Mouse (Mus musculus) midbrain, embryonic 12.5 days (tissue): ENCODE measurements at regions not wholly inside any gene's neighbourhood (a gene's known extent, or its start where the extent isn't known, plus 50 kb on each side); places are given as distances from the start of the nearest gene placed in this dataset.

Experiments used
- ATAC-seq: fragments of 200-750 bp; cut with Nextera tagmentation; 2 replicates; pipeline ENCODE4 v1.8.0; 2017; ENCODE audit warnings: low read depth, moderate TSS enrichment, moderate library complexity; ENCODE audit not compliant: low FRiP score
- H3K27ac ChIP-seq: fragments of 300-500 bp; sonication (generic); replicated peaks from 2 replicates; pipeline ENCODE4 v1.5.1; 2016; ENCODE audit warnings: mild to moderate bottlenecking
- H3K27me3 ChIP-seq: fragments of 300-500 bp; sonication (generic); 2 replicates; pipeline ENCODE4 v1.6.1; 2016; ENCODE audit warnings: mild to moderate bottlenecking
- H3K36me3 ChIP-seq: fragments of 300-500 bp; sonication (generic); 2 replicates; pipeline ENCODE4 v1.6.1; 2016
- H3K4me1 ChIP-seq: fragments of 300-500 bp; sonication (generic); 2 replicates; pipeline ENCODE4 v1.6.1; 2016
- H3K4me2 ChIP-seq: fragments of 300-500 bp; sonication (generic); replicated peaks from 2 replicates; pipeline ENCODE4 v1.6.1; 2016; ENCODE audit warnings: mild to moderate bottlenecking, moderate library complexity
- H3K4me3 ChIP-seq: fragments of 300-500 bp; sonication (generic); 2 replicates; pipeline ENCODE4 v1.5.1; 2016; ENCODE audit warnings: mild to moderate bottlenecking
- H3K9ac ChIP-seq: fragments of 300-500 bp; sonication (generic); replicated peaks from 2 replicates; pipeline ENCODE4 v1.6.1; 2016; ENCODE audit warnings: mild to moderate bottlenecking, moderate library complexity
- H3K9me3 ChIP-seq: fragments of 300-500 bp; sonication (generic); 2 replicates; pipeline ENCODE4 v1.6.1; 2016; ENCODE audit warnings: mild to moderate bottlenecking
- WGBS: fragments of 180-500 bp; shearing (Covaris S2); methylation state at CpG from one replicate; pipeline ENCODE4 v1.1.7; 2016; 5-methylcytosine and 5-hydroxymethylcytosine counted together

GRCm38 (mm10) chr1:25921184-25921583, 91.7 kb upstream of the Adgrb3 start:
- no peak for ATAC-seq
- Histone ChIP-seq H3K36me3 (no peaks in the 10 kb centered on the region), H3K4me3 (no peak overlapping the region), H3K4me1 (no peaks in the 10 kb centered on the region), H3K9ac (no peak overlapping the region), H3K9me3 (no peaks in the 10 kb centered on the region), H3K4me2 (no peak overlapping the region), H3K27ac (no peak overlapping the region), H3K27me3 (no peaks in the 10 kb centered on the region)
- WGBS = 80% methylated on average over 2 of the region's 2 CpGs

GRCm38 (mm10) chr1:25894169-25894568, 64.7 kb upstream of the Adgrb3 start:
- no peak overlapping the region for H3K27ac ChIP-seq
- H3K27me3 ChIP-seq = no peaks in the 10 kb centered on the region
- H3K4me2 ChIP-seq = no peak overlapping the region
- H3K36me3 ChIP-seq = no peaks in the 10 kb centered on the region
- WGBS = 78% methylated on average over 2 of the region's 2 CpGs
- 0 out of 2 replicates have a peak, but pooled peaks cover 2% of the 10 kb centered on the region for H3K9me3 ChIP-seq
- ATAC-seq = no peak
- H3K9ac ChIP-seq = no peak overlapping the region
- H3K4me1 ChIP-seq = no peaks in the 10 kb centered on the region; the same call in 1 of the 2 replicates
- no peak overlapping the region for H3K4me3 ChIP-seq

- WGBS = 56% methylated on average over 4 of the region's 4 CpGs
- Histone ChIP-seq H3K27ac (0 out of 2 replicates have a peak overlapping the region, but pooled peaks have one; percentile 42), H3K4me3 (no peak overlapping the region), H3K9me3 (0 out of 2 replicates have a peak, but pooled peaks cover 2% of the 10 kb centered on the region), H3K4me2 (no peak overlapping the region), H3K4me1 (no peaks in the 10 kb centered on the region; the same call in 1 of the 2 replicates), H3K36me3 (no peaks in the 10 kb centered on the region), H3K27me3 (no peaks in the 10 kb centered on the region), H3K9ac (no peak overlapping the region)
- ATAC-seq = no peak
Observed at GRCm38 (mm10) chr1:25892970-25893369, 63.5 kb upstream of the Adgrb3 start.

- 25% methylated on average over 5 of the region's 5 CpGs for WGBS
- no peak overlapping the region for H3K27ac ChIP-seq
- ATAC-seq = peak; percentile 91
Observed at GRCm38 (mm10) chr1:25892026-25892739, 62.7 kb upstream of the Adgrb3 start.

DNA sequence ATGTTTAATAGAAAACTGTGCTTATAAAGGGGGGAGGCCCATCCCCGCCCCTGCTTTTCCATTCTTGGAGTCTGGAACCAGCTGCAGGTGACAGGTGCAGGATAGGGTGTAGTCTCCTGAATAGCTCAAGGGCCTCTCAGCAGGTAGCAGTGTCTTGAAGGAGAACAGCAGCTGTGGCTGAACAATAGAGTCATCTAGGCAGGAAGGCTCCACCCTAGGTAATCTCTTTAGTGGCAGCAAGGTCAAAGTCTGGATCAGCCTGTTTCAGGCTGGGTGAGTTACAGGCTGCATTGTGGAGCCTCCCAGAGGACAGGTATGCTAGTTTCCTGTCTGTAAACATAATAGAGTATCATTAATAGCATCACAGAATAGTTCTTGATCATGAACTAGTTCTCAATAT, 58.5 kb upstream of the Adgrb3 start:
- H3K27me3 ChIP-seq = no peaks in the 10 kb centered on the region
- ATAC-seq = no peak
- H3K9me3 ChIP-seq = 0 out of 2 replicates have a peak, but pooled peaks cover 2% of the 10 kb centered on the region
- no peak overlapping the region for H3K4me2 ChIP-seq
- H3K36me3 ChIP-seq = no peaks in the 10 kb centered on the region
- H3K9ac ChIP-seq = no peak overlapping the region
- H3K4me3 ChIP-seq = no peak overlapping the region
- no peak overlapping the region for H3K27ac ChIP-seq
- 83% methylated on average over 1 of the region's 1 CpGs for WGBS
- no peaks in the 10 kb centered on the region; the same call in 1 of the 2 replicates for H3K4me1 ChIP-seq

More at GRCm38 (mm10) chr1:25892026-25892739, 62.7 kb upstream of the Adgrb3 start:
- H3K4me1 ChIP-seq = no peaks in the 10 kb centered on the region; the same call in 1 of the 2 replicates
- no peak overlapping the region for H3K4me2 ChIP-seq
- H3K36me3 ChIP-seq = no peaks in the 10 kb centered on the region
- H3K9ac ChIP-seq = no peak overlapping the region
- no peaks in the 10 kb centered on the region for H3K27me3 ChIP-seq
- no peak overlapping the region for H3K4me3 ChIP-seq
- H3K9me3 ChIP-seq = 0 out of 2 replicates have a peak, but pooled peaks cover 2% of the 10 kb centered on the region

GRCm38 (mm10) chr1:25885049-25885448, 55.5 kb upstream of the Adgrb3 start:
- H3K27ac ChIP-seq = no peak overlapping the region
- 65% methylated on average over 4 of the region's 4 CpGs for WGBS
- H3K4me1 ChIP-seq = no peaks in the 10 kb centered on the region
- no peak overlapping the region for H3K4me2 ChIP-seq
- no peak overlapping the region for H3K9ac ChIP-seq
- H3K27me3 ChIP-seq = no peaks in the 10 kb centered on the region
- H3K9me3 ChIP-seq = 0 out of 2 replicates have a peak, but pooled peaks cover 2% of the 10 kb centered on the region
- ATAC-seq = no peak
- H3K4me3 ChIP-seq = no peak overlapping the region
- no peaks in the 10 kb centered on the region for H3K36me3 ChIP-seq
